Mouse (Mus musculus): Measurements from ENCODE around the gene St6gal1.

Gene St6gal1

DNA sequence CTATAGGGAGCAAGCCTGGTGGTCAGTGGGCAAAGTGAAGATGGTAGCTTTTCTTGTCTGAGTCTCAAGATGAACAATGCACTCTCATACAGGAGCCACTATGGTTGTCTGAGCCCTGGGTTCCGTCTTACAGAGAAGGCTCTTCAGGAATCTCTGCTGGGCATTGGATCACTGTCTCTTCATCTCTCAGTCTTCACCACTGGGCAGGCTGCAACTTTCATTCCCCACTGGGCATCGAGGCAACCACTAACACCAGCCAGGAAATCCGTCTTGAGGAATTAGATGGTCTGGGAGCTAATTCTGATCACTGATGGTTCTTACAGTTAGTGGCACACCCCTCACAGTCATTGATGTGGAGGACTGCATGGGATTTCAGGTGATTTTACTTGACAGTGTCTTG, 73.9 kb downstream of the St6gal1 start:
- DNase-seq (ENCODE audit: low read depth, low spot score) = no peak

DNA sequence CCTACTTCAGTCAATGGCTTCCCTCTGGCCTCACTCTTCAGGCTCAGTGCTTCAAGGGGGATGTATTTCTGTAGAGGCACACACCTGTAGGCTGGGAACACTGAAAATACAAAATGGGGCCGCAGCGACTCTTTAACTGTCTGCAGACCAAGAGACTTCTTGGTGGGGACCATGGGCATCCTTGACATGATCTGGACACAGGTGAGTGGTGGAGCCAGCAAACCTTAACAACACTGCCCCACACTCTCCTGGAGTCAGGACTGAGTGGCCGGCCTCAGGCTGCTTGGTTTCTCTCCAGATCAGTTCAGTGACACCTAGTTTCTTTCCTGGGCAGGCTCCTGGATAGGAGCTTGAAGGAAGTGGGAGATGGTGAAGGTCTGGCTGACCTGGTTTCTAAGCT, 74.4 kb downstream of the St6gal1 start:
- no peak for DNase-seq (ENCODE audit: low read depth, low spot score)

DNA sequence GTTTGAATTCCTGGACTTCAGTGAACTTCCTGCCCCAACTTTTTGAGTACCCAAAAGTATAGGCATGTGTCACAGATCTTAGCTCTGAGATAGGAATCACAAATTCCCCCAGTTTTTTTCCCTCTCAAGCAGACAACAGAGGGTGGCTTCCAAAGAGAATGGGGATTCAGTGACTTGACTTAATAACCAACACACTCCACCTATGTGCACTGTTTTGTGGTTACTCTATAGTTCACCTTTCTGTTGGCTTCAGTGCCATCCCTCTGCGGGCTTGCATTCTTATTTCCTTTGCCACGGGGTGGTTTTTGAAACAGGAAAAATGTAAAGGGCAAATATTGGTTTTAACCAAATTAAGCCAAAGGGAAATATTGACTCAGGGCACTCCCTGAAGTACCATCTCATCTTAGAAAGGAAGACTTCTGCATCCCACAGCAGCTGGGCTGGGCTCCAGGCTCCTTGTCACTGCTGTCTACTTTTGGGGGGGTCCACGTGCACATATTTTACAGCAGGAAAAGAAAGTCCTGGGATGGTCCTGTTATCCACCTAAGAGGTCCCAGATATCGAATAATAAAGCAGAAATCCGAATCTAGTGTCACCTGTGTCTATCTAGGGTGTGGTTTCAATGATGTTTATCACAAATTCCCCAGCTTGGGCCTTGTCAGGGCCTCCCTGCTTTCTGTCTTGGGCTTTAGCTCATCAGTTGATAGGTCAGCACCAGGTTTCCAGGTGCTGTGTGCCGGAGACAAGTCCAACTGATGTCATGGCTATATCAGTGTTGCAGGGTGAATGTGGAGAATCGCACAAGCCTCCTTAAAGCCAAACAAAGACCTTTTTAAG, 75.6 kb downstream of the St6gal1 start:
- DNase-seq (ENCODE audit: low read depth, low spot score) = no peak

DNA sequence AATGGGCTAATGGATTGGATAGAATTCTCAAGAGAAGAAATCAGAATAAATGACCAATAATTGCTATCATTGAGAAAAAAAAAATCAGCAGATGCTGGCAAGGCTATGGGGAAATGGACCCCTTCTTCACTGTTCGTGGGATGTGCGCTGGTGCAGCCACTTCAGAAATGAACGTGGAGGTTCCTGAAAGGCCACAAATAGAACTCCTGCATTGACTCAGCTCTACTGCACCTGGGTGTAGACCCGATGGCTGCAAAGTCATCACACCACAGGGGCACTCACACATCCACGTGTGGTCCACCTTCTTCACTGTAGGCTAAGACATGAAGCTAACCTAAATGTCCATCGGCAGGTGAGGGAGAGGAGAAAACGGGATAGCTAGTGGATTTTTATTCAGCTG, 77.2 kb downstream of the St6gal1 start:
- DNase-seq (ENCODE audit: low read depth, low spot score) = no peak

DNA sequence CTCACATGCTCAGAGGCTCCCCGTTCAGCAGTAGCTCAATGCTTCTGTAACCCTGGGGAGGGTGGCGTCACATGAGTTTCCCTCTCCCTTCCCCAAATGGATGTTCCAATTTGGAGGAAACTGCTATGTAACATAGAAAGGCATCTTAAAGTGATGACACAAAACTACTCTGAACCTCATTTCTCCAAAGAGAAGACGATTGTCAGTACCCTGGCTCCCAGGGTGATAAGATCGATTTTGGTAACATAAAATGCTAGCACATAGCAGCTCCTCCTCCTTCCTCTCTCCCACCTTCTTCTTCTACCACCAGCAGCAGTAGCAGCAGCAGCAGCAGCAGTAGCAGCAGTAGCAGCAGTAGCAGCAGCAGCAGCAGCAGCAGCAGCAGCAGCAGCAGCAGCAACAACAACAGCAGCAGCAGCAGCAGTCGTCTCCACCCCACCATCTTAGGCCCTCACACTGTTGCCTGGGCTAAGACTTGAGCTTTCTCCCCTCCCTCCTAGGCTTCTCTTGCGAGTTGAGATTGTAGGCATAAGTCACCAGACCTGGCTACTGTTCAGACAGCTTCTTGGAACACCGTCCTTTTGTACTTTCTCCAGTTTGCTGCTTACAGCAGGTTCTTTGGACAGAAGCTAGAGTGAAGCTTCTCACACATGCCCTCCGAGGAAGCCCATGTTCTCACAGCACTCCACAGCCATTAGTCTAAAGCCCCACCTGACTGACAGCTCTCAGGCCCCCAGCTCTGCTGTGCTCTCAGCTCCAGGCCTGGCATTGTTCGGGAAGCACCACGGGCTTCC, 81.5 kb downstream of the St6gal1 start:
- DNase-seq (ENCODE audit: low read depth, low spot score) = no peak

DNA sequence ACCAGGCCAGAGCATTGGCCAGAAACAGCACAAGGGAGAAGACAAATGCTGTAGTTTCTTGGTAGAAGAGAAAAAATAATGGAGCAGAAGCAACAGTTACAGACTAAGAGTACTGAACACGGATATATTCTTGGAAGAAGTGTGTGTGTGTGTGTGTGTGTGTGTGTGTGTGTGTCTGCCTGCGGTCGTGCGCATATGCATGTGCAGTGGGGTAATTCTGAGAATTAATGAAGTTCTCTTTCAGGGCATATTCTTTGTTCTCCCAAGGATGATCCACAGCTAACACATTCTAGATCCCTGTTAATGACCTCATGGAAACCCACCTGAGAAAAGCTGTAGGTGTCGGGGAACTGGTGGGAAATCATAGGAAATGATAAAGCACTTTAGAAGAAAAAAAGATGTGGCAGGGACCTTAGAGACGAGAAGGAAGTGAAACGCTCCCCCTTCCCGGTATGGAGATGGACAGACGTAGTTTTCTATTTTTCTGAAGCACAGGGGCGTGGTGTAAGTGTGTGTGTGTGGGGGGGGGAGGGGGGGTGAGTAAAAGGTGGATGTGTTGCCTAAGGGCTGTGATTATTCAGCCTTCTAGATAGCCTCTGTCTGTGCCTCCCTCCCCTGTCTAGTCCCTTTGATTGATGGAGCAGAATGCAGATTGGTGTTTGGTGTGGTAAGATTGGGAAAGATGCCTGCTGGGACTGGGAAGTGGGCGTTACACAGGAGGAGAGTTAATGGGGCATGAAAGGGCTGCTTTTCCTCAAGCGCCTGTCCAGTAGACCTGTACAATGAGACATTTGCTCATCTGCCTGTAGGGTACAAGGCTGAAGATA, 82.8 kb downstream of the St6gal1 start:
- no peak for DNase-seq (ENCODE audit: low read depth, low spot score)

DNA sequence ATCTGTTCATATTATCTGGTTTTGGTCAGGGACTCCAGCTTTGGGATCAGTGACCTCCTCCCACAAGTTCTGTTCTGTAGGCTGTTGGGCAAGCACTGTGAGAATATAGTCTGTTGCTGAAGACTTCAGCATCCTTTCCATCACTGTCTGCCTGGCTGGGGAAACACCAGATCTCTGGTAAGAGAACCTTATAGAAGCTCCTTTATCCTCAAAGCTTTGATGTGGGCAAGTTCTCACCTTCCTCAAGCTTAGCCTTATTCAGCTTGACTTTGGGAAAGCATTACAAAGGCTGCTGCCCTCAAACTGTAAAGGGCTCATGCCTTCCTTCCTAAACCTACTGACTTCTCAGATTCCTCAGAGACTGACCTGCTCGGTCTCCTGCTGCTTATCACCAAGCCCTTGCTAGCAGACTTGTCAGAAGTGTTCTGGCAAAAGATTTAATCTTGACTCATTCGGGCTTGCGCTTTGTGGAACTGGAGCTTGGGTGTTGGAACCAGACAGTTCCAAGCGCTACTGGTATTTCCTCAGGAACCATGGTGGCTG, 83.5 kb downstream of the St6gal1 start:
- DNase-seq (ENCODE audit: low read depth, low spot score) = no peak

DNA sequence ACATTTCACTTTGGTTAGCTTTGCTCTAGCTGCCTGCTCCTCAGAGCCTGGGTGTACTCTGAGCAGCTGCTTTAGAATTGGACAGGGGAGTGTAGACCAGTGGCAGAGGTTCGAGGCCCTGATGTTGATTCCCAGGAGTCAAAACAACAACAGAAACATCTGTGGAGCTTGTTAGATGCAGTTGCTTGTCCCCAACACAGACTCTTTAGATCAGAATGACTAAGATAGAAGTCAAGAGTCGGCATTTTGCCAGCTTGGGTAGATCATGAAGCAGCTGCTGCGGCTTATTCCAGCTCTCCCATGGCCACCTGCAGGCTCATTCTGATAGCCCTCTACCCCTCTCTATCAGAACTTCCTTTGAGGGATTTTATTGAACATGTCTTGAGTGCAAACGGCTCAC, 84.5 kb downstream of the St6gal1 start:
- no peak for DNase-seq (ENCODE audit: low read depth, low spot score)

DNA sequence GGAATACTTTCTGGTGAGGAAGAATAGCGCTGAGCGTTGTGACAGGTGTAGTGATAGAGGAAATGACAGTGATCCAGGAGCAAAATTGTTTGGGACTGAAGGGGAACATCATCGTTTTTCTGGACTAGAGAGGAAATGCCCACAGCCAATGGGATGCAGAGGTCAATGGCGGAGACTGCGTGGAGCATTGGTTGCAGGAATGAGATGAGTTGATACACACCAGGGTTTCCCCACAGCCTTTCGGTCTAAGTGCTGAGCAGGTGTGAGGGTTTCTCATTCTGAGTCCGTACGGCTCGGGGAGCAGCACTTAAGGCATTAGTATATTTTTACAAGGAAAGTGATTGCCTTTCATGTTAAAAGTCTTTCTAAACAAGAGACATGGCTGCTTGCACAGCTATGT, 88.1 kb downstream of the St6gal1 start:
- DNase-seq (ENCODE audit: low read depth, low spot score) = no peak

DNA sequence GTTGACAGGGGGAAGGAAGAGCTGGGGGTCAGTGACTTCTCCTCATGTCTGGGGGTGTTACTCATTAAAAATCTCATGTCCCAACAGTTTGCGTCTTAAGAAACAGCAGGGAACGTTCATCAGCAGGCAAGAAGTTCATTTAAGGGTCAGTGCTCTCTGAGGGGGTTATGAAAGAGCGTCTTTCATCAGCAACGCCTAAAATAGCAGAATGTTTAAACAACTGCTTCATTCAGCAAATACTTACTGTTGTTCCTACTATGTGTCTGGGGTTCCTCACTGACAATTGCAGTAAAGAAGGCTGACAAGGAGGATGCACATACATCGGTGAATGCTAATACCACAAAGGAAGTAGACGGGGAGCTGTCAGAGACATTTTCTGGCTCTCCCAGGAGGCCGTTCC, 90.2 kb downstream of the St6gal1 start:
- no peak for DNase-seq (ENCODE audit: low read depth, low spot score)

DNA sequence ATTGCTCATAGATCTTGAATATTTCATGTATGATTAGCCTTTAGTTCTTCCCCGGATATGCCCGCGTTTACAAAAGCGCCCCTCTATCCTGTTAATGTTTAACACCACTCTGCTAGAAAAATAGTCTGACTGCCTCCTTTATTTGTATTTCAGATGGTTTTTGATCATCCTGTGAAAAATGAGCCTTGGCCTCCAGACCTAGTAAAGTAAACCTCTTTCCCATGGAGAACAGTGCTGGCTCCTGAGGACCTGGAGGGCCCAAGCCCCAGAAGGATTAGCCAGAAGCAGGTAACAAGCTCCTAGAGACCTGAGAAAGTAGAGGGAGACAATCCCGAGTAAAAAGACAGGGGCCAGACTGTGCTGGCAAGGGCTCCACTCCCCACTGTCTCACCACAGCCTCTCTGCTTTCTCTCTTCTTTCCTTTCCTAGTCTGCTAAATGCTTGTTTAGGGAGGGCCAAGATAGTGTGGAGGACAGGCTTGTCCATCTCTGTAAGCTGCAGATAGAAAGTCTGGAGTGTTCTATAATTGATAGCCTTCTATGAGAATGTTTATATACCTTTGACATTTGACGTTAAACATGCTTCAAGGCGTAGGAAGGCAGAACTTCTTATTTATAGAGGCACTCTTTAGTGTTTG, 93.0 kb downstream of the St6gal1 start:
- DNase-seq (ENCODE audit: low read depth, low spot score) = no peak

DNA sequence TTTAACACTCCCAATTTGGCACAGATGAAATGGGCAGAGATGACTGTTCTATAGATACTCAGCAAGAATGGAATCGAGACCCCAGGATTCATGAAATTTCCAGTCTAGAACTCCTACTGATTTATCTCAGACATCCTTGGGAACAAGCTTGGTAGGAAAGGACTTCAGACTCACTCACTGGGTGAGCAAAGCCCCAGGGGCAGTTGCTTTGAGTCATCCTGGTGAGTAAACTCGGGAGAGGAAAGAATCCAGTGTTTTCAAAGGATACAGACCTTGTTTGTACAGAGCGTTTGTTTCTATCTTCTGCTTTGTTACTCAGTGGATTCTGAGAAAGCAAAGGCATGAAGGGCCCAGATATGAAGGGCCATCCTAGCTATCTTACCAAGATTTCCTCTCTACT, 95.5 kb downstream of the St6gal1 start:
- DNase-seq (ENCODE audit: low read depth, low spot score) = no peak

DNA sequence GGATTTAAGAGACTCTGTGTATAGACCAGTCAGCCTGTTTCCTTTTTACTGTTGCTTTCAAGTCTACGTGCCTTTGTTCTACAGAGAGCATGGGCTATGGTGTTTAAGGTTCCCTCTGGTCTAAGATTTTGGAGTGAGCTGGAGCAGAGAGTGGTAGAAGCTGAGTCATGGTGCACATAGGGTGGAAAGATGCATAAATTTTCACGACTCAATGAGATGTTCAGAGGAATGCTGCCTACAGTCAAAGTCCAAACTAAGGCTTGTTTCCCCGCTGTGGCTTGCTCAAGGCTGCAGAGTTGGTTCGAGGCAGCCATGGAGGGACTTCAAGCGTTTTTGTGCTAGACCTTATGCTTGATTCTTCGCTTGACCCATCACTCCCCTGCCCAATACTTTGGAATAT, 96.0 kb downstream of the St6gal1 start:
- no peak for DNase-seq (ENCODE audit: low read depth, low spot score)

DNA sequence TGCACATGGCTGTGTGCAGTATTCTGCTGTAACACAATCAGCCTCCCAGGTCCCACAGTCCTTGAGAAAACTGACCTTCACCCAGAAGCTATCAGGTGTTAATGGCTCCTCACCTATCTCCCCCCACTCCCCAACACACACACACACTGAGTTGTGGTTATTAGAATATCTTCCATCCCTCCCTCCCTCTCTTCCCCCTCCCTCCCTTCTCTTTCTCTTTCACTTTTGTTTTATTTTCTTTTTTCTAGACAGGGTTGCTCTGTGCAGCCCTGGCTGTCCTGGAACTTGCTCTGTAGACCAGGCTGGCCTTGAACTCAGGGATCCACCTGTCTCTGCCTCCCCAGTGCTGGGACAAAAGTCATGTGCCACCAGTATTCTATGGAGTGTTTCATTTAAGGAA, 97.9 kb downstream of the St6gal1 start:
- no peak for DNase-seq (ENCODE audit: low read depth, low spot score)

DNA sequence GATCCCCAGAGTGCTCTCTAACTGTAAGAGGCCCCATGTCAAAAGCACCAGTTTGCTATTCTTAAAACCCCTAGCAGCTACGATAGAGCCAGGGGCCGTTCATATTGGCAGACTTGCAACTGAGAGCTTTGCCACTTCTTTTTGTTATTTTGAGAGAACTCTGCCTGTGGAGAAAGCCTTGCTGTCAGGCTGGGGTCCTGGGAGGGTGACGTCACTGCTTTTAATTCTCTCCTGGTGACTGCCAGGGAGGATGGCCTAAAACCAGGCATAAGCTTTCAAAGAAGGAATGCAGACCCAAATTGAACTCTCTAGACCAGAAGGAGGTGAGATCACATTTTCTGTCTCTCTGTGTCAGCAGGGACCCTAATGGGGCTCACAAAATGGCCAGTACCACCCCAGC, 99.4 kb downstream of the St6gal1 start:
- no peak for DNase-seq (ENCODE audit: low read depth, low spot score)

DNA sequence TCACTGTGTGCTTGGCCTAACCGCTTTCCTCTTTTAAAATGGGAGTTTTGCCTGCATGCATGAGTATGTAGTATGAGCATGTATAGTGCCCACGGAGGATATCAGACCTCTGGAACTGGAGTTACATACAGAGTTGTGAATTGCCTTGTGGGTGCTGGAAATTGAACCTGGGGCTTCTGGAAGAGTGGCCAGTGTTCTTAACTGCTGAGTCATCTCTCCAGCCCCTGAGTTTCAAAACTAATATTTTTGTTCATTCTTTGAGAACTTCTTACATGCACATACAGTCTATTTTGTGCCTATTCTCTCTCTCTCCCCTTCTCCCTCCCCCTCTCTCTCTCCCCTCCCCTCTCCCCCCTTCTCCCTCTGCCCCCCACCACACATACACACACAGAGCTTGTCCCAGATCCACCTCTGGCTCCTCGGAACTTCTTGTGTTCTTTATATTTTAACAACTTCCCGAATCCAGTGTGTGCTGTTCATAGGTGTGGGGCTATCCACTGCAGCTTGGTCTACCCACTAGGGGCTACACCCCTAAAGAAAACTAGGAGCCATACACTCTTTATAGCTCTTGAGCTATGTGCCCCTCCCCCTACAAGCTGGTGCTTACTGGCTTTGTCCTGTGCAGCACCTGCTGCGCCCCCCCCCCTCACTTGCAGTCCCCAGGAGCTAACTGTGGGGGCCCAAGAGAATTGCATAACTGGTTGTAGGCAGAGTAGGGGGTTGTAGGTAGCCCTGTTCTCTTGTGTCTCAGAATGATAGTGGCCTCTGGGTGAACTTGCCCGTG, 100.5 kb downstream of the St6gal1 start:
- DNase-seq (ENCODE audit: low read depth, low spot score) = peak; percentile 25

DNA sequence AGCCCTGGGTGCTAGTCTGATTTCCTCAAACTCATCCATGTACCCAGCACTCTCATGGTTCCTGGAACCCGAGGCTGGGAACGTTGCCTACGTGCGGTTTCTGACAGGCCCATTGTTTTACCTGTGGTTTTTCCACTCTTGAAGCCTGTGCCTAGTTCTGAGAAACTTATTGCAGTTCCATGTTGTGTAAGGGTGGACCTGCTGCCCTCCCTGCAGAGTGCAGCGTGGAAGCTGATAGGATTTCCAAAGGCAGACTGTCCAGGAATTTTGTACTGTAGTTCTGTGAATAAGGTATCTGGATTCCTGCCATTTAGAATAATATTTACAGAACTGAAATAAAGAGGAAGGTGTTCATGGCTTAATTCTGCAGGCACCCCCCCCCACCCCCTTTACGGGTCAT, 102.1 kb downstream of the St6gal1 start:
- DNase-seq (ENCODE audit: low read depth, low spot score) = no peak

DNA sequence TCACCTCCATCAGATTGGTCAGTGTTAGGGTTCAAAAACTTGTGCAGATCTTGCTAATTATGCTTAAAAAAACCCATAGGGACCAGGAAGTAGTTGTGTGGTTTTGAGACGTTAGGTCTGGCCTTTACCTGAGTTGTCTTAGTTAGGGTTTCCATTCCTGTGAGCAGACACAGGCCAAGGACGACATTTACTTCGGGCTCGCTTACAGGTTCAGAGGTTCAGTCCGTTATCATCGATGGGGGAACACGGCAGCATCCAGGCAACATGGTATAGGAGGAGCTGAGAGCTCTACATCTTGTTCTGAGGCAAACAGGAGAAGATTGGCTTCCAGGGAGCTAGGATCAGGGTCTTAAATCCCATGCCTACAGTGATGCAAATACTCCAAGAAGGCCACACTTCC, 102.7 kb downstream of the St6gal1 start:
- DNase-seq (ENCODE audit: low read depth, low spot score) = no peak

DNA sequence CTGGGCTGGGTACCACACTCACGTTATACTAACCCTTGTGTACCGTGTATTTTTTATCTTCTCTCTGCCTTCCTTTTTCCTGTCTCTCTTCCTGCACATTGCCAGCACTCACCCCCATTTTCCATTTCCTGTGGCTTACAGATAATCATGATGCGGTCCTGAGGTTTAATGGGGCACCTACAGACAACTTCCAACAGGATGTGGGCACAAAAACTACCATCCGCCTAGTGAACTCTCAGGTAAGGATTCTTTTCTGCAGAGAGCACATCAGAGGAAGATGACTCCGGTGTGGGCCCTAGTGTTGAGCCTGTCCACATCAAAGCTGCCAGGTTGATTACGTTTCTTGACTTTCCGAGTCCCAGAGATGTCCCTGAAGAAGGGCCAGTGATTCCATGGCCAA, 103.7 kb downstream of the St6gal1 start:
- DNase-seq (ENCODE audit: low read depth, low spot score) = no peak

DNA sequence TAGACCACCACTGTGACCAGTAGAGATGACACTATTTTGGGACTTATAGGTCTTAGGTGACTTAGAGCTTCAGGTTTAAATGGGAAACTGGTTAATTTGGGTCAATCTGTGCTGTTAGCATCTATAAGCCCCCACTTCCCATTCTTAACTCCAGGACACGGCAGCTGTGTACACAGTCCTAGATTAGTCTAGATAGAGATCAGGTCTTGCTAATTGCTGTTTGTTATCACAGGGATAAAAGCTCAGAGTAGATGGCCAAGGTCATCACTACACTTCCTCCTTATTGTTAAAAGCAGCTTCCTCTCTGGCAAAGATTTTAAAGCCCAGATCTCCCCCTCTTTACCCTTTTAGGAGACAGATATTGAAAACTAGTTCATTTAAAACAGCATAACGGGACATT, 107.6 kb downstream of the St6gal1 start:
- DNase-seq (ENCODE audit: low read depth, low spot score) = no peak

DNA sequence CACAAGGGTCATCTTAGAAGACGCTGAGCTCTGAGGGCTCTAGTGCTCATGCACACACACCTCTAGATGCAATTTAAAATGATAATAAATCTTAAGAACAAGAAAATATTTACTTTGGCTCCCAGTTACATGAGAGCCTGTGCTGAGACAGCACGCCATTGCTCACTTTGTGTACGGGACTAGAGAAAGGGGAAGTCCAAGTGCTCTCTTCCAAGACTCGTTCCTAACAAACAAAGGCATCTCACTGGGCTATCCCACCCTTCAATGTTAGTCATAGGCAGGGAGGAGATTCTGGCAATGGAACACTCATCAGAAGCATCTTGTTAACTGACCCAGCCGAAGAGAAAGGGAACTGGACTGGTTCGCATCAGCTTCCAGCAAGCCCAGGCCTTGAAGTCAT, 108.1 kb downstream of the St6gal1 start:
- DNase-seq (ENCODE audit: low read depth, low spot score) = no peak
